Mouse (Mus musculus) brain, embryonic 14.5 days (tissue): Measurements from ENCODE around the gene Gsdma. TPM values are rescaled to one million over a fixed set of nuclear protein-coding genes. Genes with fewer than 3 reads are reported as not detected.
"Not testable (repeated sequence)": the region's sequence is repeated elsewhere in the genome, so short reads cannot be mapped to it uniquely, and the experiment has no call there.

ENCODE experiments used
- DNase-seq: peaks from one replicate; pipeline ENCODE4 v3.0.0-alpha.2; 2011; ENCODE audit warnings: low read depth
- CTCF ChIP-seq: fragments of 200-500 bp; IDR thresholded peaks from 2 replicates; pipeline ENCODE4 v1.5.1; 2012; ENCODE audit warnings: inconsistent platforms, mild to moderate bottlenecking, moderate library complexity, borderline replicate concordance; ENCODE audit not compliant: insufficient read depth, insufficient read length; ENCODE audit errors: extremely low read depth
- POLR2A ChIP-seq: fragments of 200-500 bp; IDR thresholded peaks from 2 replicates; pipeline ENCODE4 v1.6.1; 2012; ENCODE audit warnings: mild to moderate bottlenecking, inconsistent platforms, borderline replicate concordance; ENCODE audit not compliant: poor library complexity, insufficient read depth, insufficient read length, severe bottlenecking; ENCODE audit errors: extremely low read depth
- polyA plus RNA-seq: library from polyadenylated mRNA; depleted of rRNA; stranded (reverse); fragments of >200 nt; gene quantifications from 2 replicates; pipeline ENCODE4 v1.2.3, GENCODE M21; 2012

Gene Gsdma
- polyA plus RNA-seq, 1 experiment: not detected

- no peak for DNase-seq
- TF ChIP-seq POLR2A (no peak), CTCF (no peak)
These were observed 7.2 kb downstream of the Gsdma start for GRCm38 (mm10) chr11:98671284-98671815.

DNA sequence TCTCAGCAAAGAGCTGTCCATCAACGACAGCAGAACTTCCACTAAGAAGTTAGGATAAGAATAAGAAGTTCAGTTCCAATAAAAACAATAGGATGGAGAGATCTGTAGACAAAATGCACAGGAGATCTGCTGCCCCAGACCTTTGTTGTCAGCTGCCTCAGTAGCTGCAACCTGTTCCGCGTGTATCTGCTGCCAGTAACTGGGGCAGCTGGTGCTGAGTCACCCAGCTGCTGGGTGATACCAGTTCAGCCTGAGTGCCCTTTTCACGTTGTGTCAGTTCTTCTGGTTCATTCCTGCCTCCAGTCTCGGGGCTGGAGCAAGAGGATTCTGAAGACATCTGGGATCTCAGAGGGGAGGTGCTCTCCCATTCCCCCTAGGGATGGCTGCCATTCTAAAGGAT is 7.7 kb downstream of the Gsdma start:
- DNase-seq: no peak
- no peak for TF ChIP-seq CTCF
- no peak for TF ChIP-seq POLR2A

DNA sequence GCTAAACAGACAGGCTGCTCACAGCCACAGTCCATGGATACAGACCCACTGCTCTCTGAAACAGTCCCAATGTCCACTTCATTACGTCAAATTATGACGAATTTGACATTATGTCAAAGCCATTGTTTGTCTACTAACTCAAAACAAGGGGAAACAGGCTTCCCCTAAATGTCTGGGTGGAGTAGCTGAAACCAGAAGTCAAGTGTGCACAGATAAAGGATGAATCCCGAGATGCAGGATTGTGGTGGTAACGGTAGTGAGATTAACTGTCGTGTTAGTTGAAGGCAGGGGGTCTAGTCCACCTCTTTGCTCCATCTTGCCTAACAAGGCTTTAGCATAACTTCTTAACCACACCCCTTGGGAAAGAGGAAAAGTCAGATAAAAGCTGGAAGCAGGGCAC is 8.3 kb downstream of the Gsdma start:
- TF ChIP-seq POLR2A (no peak), CTCF (no peak)
- DNase-seq: no peak

DNA sequence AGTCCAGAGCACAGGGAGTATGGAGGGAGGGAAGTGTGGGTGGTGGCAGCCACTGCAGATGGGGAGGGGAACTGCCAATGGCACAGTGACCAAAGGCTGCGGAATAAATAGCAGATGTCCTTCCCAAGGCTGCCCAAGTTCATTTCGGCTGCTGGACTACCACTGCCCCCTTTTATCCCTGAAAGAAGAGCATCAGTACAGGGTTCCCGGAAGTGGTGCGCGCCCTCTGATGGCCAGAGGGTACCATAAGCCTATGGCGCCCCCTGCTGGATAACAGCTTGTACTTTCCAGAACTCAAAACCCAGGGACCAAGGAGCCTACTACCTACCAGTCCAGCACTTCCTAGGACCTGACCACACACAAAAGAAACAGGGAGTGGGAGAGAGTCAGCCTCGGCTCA is 9.0 kb downstream of the Gsdma start:
- peak; percentile 67 for DNase-seq
- TF ChIP-seq CTCF: 0 out of 2 replicates have a peak, but pooled peaks have one; percentile 27

DNA sequence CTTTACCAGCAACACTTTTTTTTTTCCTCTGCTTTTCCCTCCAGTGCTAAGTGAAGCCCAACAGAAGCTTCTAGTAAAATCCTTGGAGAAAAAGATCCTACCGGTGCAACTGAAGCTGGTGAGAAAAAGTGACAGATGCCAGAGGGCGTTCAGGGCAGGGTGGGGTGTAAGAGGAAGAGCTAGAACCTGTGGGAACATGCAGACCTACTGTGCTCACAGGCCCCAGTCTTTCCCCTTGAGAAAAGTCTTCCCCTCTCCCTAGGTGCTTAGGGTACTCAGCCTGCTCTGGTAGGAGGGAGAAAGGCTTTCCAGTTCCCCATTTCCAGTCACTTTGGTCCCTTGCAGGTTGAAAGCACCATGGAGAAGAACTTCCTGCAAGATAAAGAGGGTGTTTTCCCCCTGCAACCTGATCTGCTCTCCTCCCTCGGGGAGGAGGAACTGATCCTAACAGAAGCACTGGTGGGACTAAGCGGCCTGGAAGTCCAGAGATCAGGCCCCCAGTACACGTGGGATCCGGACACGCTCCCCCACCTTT is 11.7 kb downstream of the Gsdma start:
- TF ChIP-seq POLR2A: no peak
- TF ChIP-seq CTCF: no peak
- DNase-seq: no peak

DNA sequence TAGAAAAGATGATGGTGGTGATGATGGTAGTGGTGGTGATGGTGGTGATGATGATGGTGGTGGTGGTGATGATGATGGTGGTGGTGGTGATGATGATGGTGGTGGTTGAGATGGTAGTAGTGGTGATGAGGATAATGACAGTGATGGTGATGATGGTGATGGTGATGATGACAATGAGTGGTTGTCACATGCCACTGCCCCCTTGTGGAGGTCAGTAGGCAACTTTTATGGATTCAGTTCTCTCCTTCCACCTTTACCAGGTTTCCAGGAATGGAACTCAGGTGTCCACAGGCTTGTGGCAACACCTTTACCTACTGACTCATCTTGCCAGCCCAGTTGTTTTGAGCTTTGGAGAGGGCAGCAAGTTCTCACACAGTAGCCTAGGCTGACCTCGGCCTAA is 15.9 kb downstream of the Gsdma start:
- no peak for TF ChIP-seq POLR2A
- no peak for TF ChIP-seq CTCF
- no peak for DNase-seq

- DNase-seq: not testable (repeated sequence)
These were observed 16.4 kb downstream of the Gsdma start for GRCm38 (mm10) chr11:98680595-98680994.

GRCm38 (mm10) chr11:98681186-98681585 is 17.0 kb downstream of the Gsdma start:
- no peak for TF ChIP-seq POLR2A
- no peak for DNase-seq

GRCm38 (mm10) chr11:98681786-98682745 is 17.9 kb downstream of the Gsdma start, which contains the start of gene Psmd3:
Psmd3 (plus strand) TSS chr11:98682554.
- peak; percentile 99 for DNase-seq
- TF ChIP-seq CTCF (peak; percentile 24; the same call in 1 of the 2 replicates), POLR2A (peak; percentile 83; the same call in 1 of the 2 replicates)

GRCm38 (mm10) chr11:98682811-98683210 is 18.7 kb downstream of the Gsdma start:
- TF ChIP-seq POLR2A (no peak), CTCF (no peak)
- DNase-seq: no peak

- DNase-seq: no peak
- TF ChIP-seq CTCF: no peak
- no peak for TF ChIP-seq POLR2A
These were observed 21.5 kb downstream of the Gsdma start for GRCm38 (mm10) chr11:98685642-98686041.

DNA sequence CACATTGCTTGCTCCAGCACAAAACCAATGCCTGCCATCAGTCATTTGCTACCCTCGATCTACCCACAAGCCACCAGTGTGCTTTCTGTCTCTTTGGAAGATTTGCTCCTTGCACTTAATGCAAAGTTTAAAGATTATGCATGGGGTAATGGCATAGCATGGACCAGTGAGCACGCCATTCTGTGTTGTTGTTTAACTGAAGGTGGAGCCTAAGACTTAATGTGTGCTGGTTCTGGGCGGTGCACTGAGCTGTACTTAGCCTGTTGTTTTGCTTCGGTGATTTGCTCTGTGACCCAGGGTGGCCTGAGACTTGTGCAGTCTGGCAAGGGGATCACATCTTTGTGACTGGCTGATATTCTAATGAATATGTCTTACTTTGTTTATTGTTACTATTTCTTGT is 22.8 kb downstream of the Gsdma start:
- DNase-seq: no peak
- TF ChIP-seq POLR2A: no peak
- TF ChIP-seq CTCF: no peak
